Mouse (Mus musculus): ENCODE measurements around the gene Tbc1d22a. TPM values are rescaled to one million over a fixed set of nuclear protein-coding genes. Genes with fewer than 3 reads are reported as not detected.
A peak's percentile ranks its signal among the peaks of the same experiment; 100 is the strongest.

Tbc1d22a gene
- polyA plus RNA-seq, 1 experiment from 2014 or later = 13.8 TPM

DNA sequence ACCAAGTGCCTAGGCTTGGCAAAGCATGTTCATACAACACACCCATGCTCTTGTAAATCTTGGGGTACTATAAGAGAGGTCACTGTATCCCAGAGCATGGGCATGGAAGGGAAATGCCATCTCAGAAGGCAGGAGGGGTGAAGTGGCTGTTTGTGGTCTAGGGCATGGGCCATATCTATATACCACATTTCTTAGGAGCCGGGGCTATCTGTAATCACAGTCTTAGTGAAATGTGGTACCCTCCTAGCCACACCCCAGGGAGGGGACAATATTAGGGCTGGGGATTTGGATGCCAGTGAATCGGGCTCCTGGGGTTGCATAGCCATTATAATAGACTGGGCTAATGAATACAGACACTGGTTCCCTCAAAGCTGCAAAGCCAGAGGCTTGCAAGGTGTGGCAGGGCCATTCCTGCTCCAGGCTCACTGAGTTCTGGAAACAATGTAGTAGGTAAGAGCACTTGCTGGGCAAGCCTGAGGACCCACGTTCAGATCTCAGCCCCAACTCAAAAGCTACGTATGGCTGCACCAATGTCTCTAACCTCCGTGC, 197.3 kb downstream of the Tbc1d22a start:
- H3K36me3 ChIP-seq = no peaks in the 10 kb centered on the region
- H3K9me3 ChIP-seq (replicated peaks) = no peaks in the 10 kb centered on the region
- H3K9ac ChIP-seq = no peak overlapping the region
- no peak overlapping the region for H3K27ac ChIP-seq
- no peak overlapping the region for H3K4me2 ChIP-seq (replicated peaks)
- no peak overlapping the region for H3K4me3 ChIP-seq
- peaks cover 27% of the 10 kb centered on the region for H3K4me1 ChIP-seq
- H3K27me3 ChIP-seq = peaks cover 7% of the 10 kb centered on the region
- no peak for ATAC-seq (ENCODE audit: low FRiP score)
- 72% methylated on average over 5 of the region's 5 CpGs for WGBS

DNA sequence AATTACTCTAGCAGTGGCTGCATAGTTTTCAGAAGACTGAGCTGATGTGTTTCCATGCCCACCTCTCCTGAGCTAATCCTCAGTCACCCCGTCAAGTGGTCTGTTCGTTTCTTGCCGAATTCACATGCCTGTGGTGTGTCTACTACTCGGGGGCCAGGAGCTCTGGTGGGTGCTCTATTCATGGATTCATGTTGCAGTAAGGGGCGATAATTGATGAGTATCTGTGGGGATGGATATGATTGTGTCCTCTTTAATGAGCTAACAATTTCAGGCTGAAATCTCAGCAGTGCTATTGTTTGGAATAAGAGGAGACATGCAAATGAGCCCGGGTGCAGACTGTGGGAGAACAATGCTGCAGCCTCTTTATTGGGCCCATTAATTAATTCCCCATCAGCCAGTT, 201.7 kb downstream of the Tbc1d22a start:
- peak; percentile 49; the same call in 1 of the 2 replicates for ATAC-seq (ENCODE audit: low FRiP score)
- Histone ChIP-seq H3K27ac (peak overlapping the region; percentile 76), H3K9me3 (replicated peaks) (no peaks in the 10 kb centered on the region), H3K4me2 (replicated peaks) (no peak overlapping the region), H3K4me3 (no peak overlapping the region), H3K27me3 (peaks cover 7% of the 10 kb centered on the region), H3K9ac (no peak overlapping the region), H3K4me1 (peaks cover 60% of the 10 kb centered on the region), H3K36me3 (no peaks in the 10 kb centered on the region)
- WGBS = 36% methylated on average over 6 of the region's 6 CpGs

DNA sequence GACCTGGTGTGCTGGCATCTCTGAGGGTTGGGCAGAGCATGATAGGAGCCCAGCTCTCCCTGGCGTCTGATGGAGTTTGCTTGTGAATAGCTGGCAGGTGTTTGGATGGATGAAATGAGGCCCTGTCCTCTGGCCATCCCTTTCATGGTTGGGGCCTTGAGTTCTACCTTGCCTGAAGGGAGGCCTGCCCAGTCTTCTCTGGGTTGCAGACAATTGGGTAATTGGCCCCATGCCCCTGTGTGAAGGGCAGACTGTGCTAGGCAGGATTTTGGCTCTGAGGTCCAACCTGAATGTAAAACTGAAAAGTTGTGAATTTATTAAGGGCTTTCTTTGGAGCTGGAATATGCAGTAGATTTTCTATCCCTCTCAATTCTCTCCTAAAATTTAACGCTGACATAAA, 204.2 kb downstream of the Tbc1d22a start:
- peaks cover 61% of the 10 kb centered on the region for H3K4me1 ChIP-seq
- ATAC-seq (ENCODE audit: low FRiP score) = no peak
- H3K4me2 ChIP-seq (replicated peaks) = no peak overlapping the region
- H3K4me3 ChIP-seq = no peak overlapping the region
- H3K27ac ChIP-seq = peak overlapping the region; percentile 37; the same call in 1 of the 2 replicates
- no peaks in the 10 kb centered on the region for H3K9me3 ChIP-seq (replicated peaks)
- 80% methylated on average over 2 of the region's 2 CpGs for WGBS
- no peaks in the 10 kb centered on the region for H3K36me3 ChIP-seq
- peaks cover 7% of the 10 kb centered on the region for H3K27me3 ChIP-seq
- no peak overlapping the region for H3K9ac ChIP-seq

DNA sequence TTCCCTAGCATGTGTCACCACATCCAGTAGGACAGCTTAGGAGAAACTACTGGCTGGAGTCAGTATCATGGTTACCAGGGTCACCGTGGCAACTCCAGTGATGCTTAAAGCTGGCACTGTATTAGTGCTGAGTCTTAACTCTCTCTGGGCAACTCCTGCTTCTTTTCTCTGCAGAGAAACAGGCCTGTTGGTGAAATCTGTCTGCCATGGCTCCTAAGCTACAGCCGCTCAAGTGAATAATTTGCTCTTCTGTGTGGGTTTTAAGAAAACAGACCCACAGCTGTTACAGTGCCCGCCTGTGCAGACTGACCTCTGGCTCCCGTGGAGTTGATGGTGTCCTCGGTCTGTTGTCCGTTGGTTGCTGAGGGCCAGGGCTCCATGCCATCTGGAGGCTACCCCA, 205.4 kb downstream of the Tbc1d22a start:
- H3K36me3 ChIP-seq = no peaks in the 10 kb centered on the region
- no peak overlapping the region for H3K9ac ChIP-seq
- no peak overlapping the region for H3K4me2 ChIP-seq (replicated peaks)
- ATAC-seq (ENCODE audit: low FRiP score) = peak; percentile 84
- peaks cover under 1% of the 10 kb centered on the region; the same call in 1 of the 2 replicates for H3K27me3 ChIP-seq
- H3K4me3 ChIP-seq = no peak overlapping the region
- no peaks in the 10 kb centered on the region for H3K9me3 ChIP-seq (replicated peaks)
- peak overlapping the region; percentile 72 for H3K27ac ChIP-seq
- H3K4me1 ChIP-seq = peaks cover 56% of the 10 kb centered on the region
- 40% methylated on average over 6 of the region's 6 CpGs for WGBS

DNA sequence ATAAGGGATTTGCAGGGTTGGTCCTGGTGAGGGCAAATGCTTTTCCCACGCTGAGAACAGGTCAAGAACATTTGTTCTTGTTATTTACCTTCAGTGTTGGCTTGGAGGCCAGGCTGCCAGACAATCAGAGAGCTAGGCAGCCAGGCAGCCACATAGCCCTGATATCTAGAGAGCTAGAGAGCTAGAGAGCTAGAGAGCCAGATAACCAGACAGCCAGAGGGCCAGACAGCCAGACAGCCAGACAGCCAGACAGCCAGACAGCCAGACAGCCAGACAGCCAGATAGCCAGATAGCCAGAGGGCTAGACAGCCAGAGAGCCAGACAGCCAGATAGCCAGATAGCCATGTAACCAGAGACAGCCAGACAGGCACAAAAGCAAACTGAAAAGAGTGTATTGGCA, 208.6 kb downstream of the Tbc1d22a start:
- Histone ChIP-seq H3K36me3 (no peaks in the 10 kb centered on the region), H3K4me2 (replicated peaks) (no peak overlapping the region), H3K4me3 (no peak overlapping the region), H3K27me3 (no peaks in the 10 kb centered on the region), H3K27ac (0 out of 2 replicates have a peak overlapping the region, but pooled peaks have one; percentile 12), H3K4me1 (peaks cover 31% of the 10 kb centered on the region), H3K9ac (no peak overlapping the region), H3K9me3 (replicated peaks) (no peaks in the 10 kb centered on the region)
- no peak for ATAC-seq (ENCODE audit: low FRiP score)
- WGBS = 67% methylated on average over 1 of the region's 1 CpGs

DNA sequence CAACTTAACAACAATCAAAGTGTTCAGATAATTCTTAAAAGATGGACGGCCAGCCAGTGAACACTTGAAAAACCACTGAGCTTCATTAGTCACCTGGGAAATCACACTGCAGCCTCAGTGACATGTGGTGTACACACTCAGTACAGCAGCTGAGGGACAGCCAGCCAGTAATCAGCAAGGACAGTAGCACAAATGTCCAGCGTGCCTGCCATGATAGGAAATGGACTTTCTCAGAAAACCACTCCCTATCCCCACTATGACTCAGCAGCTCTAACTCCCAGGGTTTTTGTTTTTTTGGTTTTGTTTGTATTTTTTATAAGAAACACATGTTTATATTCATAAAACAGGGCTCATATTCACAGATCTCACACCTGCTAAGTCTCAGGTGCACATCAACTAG, 209.6 kb downstream of the Tbc1d22a start:
- no peak overlapping the region for H3K9ac ChIP-seq
- H3K4me1 ChIP-seq = peaks cover 22% of the 10 kb centered on the region
- H3K36me3 ChIP-seq = no peaks in the 10 kb centered on the region
- no peak overlapping the region for H3K4me3 ChIP-seq
- ATAC-seq (ENCODE audit: low FRiP score) = no peak
- H3K27me3 ChIP-seq = no peaks in the 10 kb centered on the region
- 76% methylated on average over 2 of the region's 2 CpGs for WGBS
- H3K27ac ChIP-seq = no peak overlapping the region
- H3K4me2 ChIP-seq (replicated peaks) = no peak overlapping the region
- H3K9me3 ChIP-seq (replicated peaks) = no peaks in the 10 kb centered on the region

DNA sequence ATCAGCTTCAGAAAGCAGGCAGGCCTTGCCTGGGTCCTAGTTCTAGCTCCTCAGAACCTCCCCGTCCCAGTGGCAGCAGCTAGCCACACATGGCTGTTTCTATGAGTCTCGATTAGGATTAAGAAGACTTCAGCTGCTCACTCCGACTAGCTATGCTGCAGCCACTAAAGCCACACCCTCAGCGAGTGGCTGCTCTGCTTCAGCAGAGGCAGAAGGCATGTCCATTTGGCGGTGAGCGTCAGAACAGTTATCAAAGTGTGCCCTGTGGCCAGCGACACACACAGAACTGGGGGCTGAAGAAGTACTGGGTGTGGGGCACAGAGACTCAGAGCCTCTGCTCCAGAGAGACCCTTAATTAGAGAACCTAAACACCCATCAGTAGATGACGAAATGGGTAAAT, 210.7 kb downstream of the Tbc1d22a start:
- Histone ChIP-seq H3K27me3 (no peaks in the 10 kb centered on the region), H3K4me3 (no peak overlapping the region), H3K9me3 (replicated peaks) (no peaks in the 10 kb centered on the region), H3K4me1 (peaks cover 15% of the 10 kb centered on the region), H3K36me3 (no peaks in the 10 kb centered on the region), H3K4me2 (replicated peaks) (no peak overlapping the region), H3K9ac (no peak overlapping the region), H3K27ac (no peak overlapping the region)
- no peak for ATAC-seq (ENCODE audit: low FRiP score)
- WGBS = 79% methylated on average over 8 of the region's 8 CpGs

DNA sequence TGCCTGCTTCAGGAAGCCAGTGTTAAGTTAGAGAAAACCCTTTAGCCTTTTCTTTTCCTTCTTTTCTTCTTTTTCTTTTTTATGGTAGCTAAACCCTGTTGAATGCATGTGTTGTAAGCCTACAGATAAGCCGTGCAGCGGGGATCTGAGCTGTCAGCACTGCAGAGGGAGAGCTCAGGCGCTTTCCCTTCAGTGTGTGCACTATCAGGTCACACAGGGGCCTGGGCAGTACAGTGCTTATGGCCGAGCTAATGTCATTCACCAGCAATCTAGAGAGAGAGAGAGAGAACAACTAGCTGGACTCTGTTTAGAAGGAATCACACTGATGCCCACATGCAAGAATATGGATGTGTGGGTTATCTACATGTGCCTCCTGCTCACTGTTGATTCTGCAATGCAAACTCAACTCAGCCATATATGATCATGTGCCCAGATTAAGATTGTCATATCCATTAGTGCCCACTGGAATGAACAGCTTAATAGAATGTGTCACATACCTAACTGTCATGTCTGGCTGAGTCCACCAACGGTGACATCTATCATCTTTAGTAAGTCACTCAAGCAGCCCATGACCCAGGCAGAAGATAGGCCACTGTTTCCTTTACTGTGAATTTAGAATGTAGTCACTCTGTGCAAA, 212.2 kb downstream of the Tbc1d22a start:
- H3K27ac ChIP-seq = no peak overlapping the region
- peaks cover 11% of the 10 kb centered on the region for H3K4me1 ChIP-seq
- no peak overlapping the region for H3K4me2 ChIP-seq (replicated peaks)
- no peak overlapping the region for H3K4me3 ChIP-seq
- no peaks in the 10 kb centered on the region for H3K27me3 ChIP-seq
- no peak overlapping the region for H3K9ac ChIP-seq
- H3K36me3 ChIP-seq = no peaks in the 10 kb centered on the region
- 74% methylated on average over 5 of the region's 5 CpGs for WGBS
- no peaks in the 10 kb centered on the region for H3K9me3 ChIP-seq (replicated peaks)
- ATAC-seq (ENCODE audit: low FRiP score) = no peak

DNA sequence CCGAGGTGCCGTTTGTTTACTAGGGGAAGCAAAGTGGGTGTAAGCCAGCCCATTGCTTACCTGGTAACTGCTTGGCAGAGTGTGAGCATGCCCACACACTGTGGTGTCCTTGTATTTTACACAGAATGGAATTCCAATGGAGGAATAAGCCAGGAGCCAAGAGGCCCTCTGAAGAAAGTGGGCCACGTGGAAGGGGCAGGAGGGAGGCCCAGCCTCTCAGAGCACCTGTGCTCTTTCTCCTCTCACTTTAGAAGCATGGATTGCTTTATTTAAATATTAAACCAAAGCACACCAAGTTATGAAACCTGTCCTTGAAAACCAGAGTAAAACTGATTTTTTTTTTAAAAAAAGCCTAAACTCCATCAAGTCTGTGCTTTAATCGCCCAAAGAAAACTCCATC, 213.2 kb downstream of the Tbc1d22a start:
- Histone ChIP-seq H3K4me1 (peaks cover 20% of the 10 kb centered on the region), H3K4me3 (no peak overlapping the region), H3K36me3 (no peaks in the 10 kb centered on the region), H3K9me3 (replicated peaks) (no peaks in the 10 kb centered on the region), H3K4me2 (replicated peaks) (no peak overlapping the region), H3K27ac (no peak overlapping the region), H3K9ac (no peak overlapping the region), H3K27me3 (no peaks in the 10 kb centered on the region)
- ATAC-seq (ENCODE audit: low FRiP score) = no peak
- 82% methylated on average over 4 of the region's 4 CpGs for WGBS

DNA sequence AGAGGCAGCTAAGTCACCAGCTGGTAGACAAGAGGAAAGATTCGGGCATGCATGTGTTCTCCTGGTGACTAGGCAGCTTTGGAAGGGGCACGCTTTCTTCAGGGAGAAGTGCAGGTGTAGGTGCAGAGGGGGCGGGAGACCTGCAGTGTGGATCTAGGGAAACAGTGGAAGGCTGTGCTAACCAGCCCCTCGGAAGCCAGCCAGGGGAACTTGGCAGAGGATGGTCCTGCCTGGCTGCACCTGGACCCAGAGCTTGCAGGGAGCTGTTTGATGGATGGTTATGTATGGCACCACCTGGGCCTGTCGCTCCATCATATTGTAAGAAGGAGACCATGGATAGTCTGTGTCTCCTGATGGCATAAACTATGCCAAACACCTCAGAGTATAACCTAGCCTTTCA, 214.2 kb downstream of the Tbc1d22a start:
- H3K27ac ChIP-seq = no peak overlapping the region
- no peaks in the 10 kb centered on the region for H3K36me3 ChIP-seq
- H3K4me3 ChIP-seq = no peak overlapping the region
- no peak overlapping the region for H3K9ac ChIP-seq
- 75% methylated on average over 5 of the region's 5 CpGs for WGBS
- no peaks in the 10 kb centered on the region for H3K9me3 ChIP-seq (replicated peaks)
- no peaks in the 10 kb centered on the region for H3K27me3 ChIP-seq
- peaks cover 23% of the 10 kb centered on the region for H3K4me1 ChIP-seq
- H3K4me2 ChIP-seq (replicated peaks) = no peak overlapping the region
- no peak for ATAC-seq (ENCODE audit: low FRiP score)

DNA sequence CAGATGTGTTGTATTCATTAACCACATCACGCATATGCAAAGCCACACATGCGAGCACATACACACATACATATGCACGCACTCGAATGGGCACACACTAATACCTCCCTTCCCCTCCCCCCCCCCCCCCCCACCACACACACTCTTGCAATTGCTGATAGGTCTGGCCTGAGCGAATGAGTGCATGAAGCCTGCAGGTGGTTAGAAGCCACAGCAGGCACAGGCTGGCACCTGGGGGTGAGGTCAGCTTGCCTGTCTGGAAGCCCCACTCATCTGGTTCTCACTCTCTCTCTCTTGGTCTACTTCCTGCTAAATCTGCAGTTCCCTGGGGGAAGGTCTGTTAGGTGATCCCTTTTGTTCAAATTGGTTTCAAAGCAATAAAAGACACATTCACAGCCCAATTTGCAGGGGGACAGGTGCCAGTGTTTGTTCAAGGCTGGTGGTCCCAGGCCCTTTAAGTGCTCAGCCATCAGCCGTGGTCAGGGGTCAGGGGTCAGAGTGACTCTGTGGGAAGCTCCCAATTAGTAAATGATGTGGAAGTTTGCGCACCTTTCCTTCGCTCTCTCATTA, 215.6 kb downstream of the Tbc1d22a start:
- no peak overlapping the region for H3K4me2 ChIP-seq (replicated peaks)
- H3K9ac ChIP-seq = no peak overlapping the region
- peaks cover 27% of the 10 kb centered on the region for H3K4me1 ChIP-seq
- no peak for ATAC-seq (ENCODE audit: low FRiP score)
- no peaks in the 10 kb centered on the region for H3K36me3 ChIP-seq
- WGBS = 59% methylated on average over 8 of the region's 8 CpGs
- no peak overlapping the region for H3K4me3 ChIP-seq
- H3K27me3 ChIP-seq = no peaks in the 10 kb centered on the region
- H3K27ac ChIP-seq = no peak overlapping the region
- H3K9me3 ChIP-seq (replicated peaks) = no peaks in the 10 kb centered on the region

DNA sequence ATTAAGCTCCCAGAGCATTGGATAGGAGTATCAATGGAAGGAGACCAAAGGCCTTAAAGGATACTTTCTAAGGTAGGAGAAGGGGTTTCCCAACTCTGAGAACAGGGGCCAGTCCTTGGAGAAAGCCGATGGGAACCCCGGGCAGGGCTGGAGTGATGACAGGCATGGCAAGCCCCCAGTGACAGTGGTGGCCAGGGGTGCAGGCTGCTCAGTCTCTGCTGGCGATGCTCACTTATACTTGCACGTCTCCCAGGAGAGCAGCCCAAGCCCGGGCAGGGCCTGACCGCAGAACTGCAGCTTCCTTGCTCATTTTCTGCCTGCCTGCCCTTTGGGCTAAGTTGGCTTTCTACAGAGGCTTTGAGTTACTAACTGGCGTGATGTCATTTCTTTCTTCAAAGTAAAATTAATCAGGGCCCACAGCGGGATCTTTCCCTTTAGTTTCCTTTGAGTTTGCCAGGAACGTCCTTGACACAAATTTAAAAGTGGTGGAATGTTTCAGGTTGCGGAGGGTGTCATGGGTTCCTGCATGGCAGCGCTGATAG, 217.4 kb downstream of the Tbc1d22a start:
- H3K36me3 ChIP-seq = no peaks in the 10 kb centered on the region
- no peak overlapping the region for H3K9ac ChIP-seq
- 67% methylated on average over 11 of the region's 11 CpGs for WGBS

DNA sequence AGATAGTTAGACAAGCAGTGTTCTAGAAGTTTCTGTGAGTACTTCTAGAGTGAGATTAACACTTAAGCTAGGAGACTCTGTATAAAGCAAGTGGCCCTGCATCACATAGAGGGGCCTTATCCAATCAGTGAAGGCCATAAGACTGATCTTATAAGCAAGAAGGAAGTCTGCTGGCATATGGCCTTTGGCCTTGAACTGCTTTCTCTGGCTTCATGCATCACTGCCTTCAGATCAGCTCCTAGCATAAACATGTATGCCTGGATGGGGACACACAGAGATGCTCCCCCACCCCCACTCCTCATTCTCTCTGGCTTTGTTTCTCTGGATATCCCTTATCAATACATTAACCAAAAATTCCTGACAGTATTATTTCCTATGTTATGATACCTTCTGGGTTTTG, 218.5 kb downstream of the Tbc1d22a start:
- H3K4me1 ChIP-seq = peaks cover 27% of the 10 kb centered on the region
- no peaks in the 10 kb centered on the region for H3K9me3 ChIP-seq (replicated peaks)
- H3K4me2 ChIP-seq (replicated peaks) = no peak overlapping the region
- ATAC-seq (ENCODE audit: low FRiP score) = no peak
- H3K27ac ChIP-seq = peak overlapping the region; percentile 37; the same call in 1 of the 2 replicates
- no peak overlapping the region for H3K9ac ChIP-seq
- H3K4me3 ChIP-seq = no peak overlapping the region
- no peaks in the 10 kb centered on the region for H3K27me3 ChIP-seq
- no peaks in the 10 kb centered on the region for H3K36me3 ChIP-seq

More for the DNA sequence above, 217.4 kb downstream of the Tbc1d22a start:
- peaks cover 27% of the 10 kb centered on the region for H3K4me1 ChIP-seq
- H3K4me2 ChIP-seq (replicated peaks) = no peak overlapping the region
- no peak for ATAC-seq (ENCODE audit: low FRiP score)
- H3K27me3 ChIP-seq = no peaks in the 10 kb centered on the region
- no peak overlapping the region for H3K4me3 ChIP-seq
- no peak overlapping the region for H3K27ac ChIP-seq
- H3K9me3 ChIP-seq (replicated peaks) = no peaks in the 10 kb centered on the region
